In genomic region chr5:92312046-92312715, GRCm38 (mm10) we compare ENCODE assay signal across 8 mouse cellular contexts. TPM values are rescaled to one million over a fixed set of nuclear protein-coding genes. Genes with fewer than 3 reads are reported as not detected.
DNase-seq lines count a peak whose midpoint lies in the region; ATAC-seq and TF ChIP-seq lines count a peak whose summit lies in the region.

No protein-coding gene starts in this region.

- WGBS in liver, postnatal 0 days (ENCODE audit: insufficient replicate concordance), result 13% methylated on average over 13 of the region's 13 CpGs

- no peak for ATAC-seq in liver, postnatal 0 days

- H3K4me2 ChIP-seq in liver, postnatal 0 days (ENCODE audit: low read depth, low read length), result no peak overlapping the region

- no peaks in the 10 kb centered on the region for H3K36me3 ChIP-seq in liver, postnatal 0 days (replicated peaks; ENCODE audit: insufficient read depth, low read length)

- H3K9ac ChIP-seq in liver, postnatal 0 days (replicated peaks), result no peak overlapping the region

- peak; percentile 85 for TF ChIP-seq CTCF in liver, postnatal 0 days (IDR thresholded peaks at IDR 0.05; ENCODE audit: low read depth)

- peak; percentile 50; the same call in 1 of the 2 replicates for TF ChIP-seq EP300 in liver, postnatal 0 days (IDR thresholded peaks at IDR 0.05; ENCODE audit: low read depth)

- DNase-seq in spleen, adult 18-20 months, result peak; percentile 56 to 90
- DNase-seq in spleen, adult 12 weeks (ENCODE audit: low spot score), result no peak
- peak; percentile 87 for DNase-seq in cerebellum, adult 8-10 months
- peak; percentile 94 for DNase-seq in gastrocnemius, postnatal 10 days
- peak; percentile 94 to 95 for DNase-seq in kidney, postnatal 4 days
- DNase-seq in liver, postnatal 0 days, result peak; percentile 86
- DNase-seq in retina, postnatal 1 day, result peak; percentile 90
- peak; percentile 48 for DNase-seq in urinary bladder, adult 2 months (ENCODE audit: low spot score)

- H3K4me3 ChIP-seq in liver, postnatal 0 days (ENCODE audit: low read depth, low read length), result no peak overlapping the region

- no peaks in the 10 kb centered on the region for H3K9me3 ChIP-seq in liver, postnatal 0 days (ENCODE audit: low read length)

- H3K27ac ChIP-seq in liver, postnatal 0 days (ENCODE audit: low read depth), result no peak overlapping the region

- no peaks in the 10 kb centered on the region for H3K27me3 ChIP-seq in liver, postnatal 0 days (ENCODE audit: insufficient read depth, low read length)

- H3K4me1 ChIP-seq in liver, postnatal 0 days (ENCODE audit: insufficient read depth), result peaks cover 19% of the 10 kb centered on the region

RNA-seq across cellular contexts. Expression of gene Sdad1, which starts 1.9 kb away (rescaled TPM):
- total RNA-seq in gastrocnemius, postnatal 10 days (2021), result 10 to 100 TPM; 20.3 to 20.8 TPM
- polyA plus RNA-seq in liver, postnatal 0 days (2015; fragmentation: Nextera tagmentation; extraction: Ambion mirVana), result 13.1 and 13.4 TPM in 2 replicates
- polyA plus RNA-seq in urinary bladder, adult 2 months (2012; rRNA removed), result 12.3 and 13.6 TPM in 2 replicates

RNA-seq across cellular contexts. Expression of gene Cxcl9, which starts 15.7 kb away (rescaled TPM):
- total RNA-seq in gastrocnemius, postnatal 10 days (2021), result 1 to 10 TPM; 3.7 to 5.3 TPM
- 0.20 and 0.35 TPM in 2 replicates for polyA plus RNA-seq in liver, postnatal 0 days (2015; fragmentation: Nextera tagmentation; extraction: Ambion mirVana)
- polyA plus RNA-seq in urinary bladder, adult 2 months (2012; rRNA removed), result 7.3 and 8.8 TPM in 2 replicates

RNA-seq across cellular contexts. Expression of gene Art3, which starts 19.4 kb away (rescaled TPM):
- total RNA-seq in gastrocnemius, postnatal 10 days (2021), result 100 to 1,000 TPM; 327 to 371 TPM
- polyA plus RNA-seq in liver, postnatal 0 days (2015; fragmentation: Nextera tagmentation; extraction: Ambion mirVana), result 2.3 and 4.0 TPM in 2 replicates
- polyA plus RNA-seq in urinary bladder, adult 2 months (2012; rRNA removed), result 839 and 925 TPM in 2 replicates

RNA-seq across cellular contexts. Expression of gene Naaa, which starts 34.2 kb away (rescaled TPM):
- total RNA-seq in gastrocnemius, postnatal 10 days (2021), result 10 to 100 TPM in 1 of 2 experiments, 1 to 10 TPM in 1; 8.9 to 11.7 TPM
- polyA plus RNA-seq in liver, postnatal 0 days (2015; fragmentation: Nextera tagmentation; extraction: Ambion mirVana), result 6.1 and 7.5 TPM in 2 replicates
- polyA plus RNA-seq in urinary bladder, adult 2 months (2012; rRNA removed), result 34.3 and 37.5 TPM in 2 replicates

RNA-seq across cellular contexts. Expression of gene Cxcl10, which starts 36.5 kb away (rescaled TPM):
- total RNA-seq in gastrocnemius, postnatal 10 days (2021), result under 1 TPM in 1 of 2 experiments, not detected in 1; 0.43 TPM
- polyA plus RNA-seq in liver, postnatal 0 days (2015; fragmentation: Nextera tagmentation; extraction: Ambion mirVana), result 7.5 and 8.0 TPM in 2 replicates
- 7.0 and 14.7 TPM in 2 replicates for polyA plus RNA-seq in urinary bladder, adult 2 months (2012; rRNA removed)

Comparison
In these comparisons a context has a peak if more than half of its experiments do, and no peak if none do; other contexts are left out.
1. RNA of gene Art3, which starts 19.4 kb away (polyA plus RNA-seq): 839 to 925 TPM in urinary bladder, adult 2 months; 2.3 to 4.0 TPM in liver, postnatal 0 days; every median in the first group is over 100 times any median in the second.